Mouse (Mus musculus): Measurements from ENCODE around the gene Ucp1.
"Not testable (repeated sequence)": the region's sequence is repeated elsewhere in the genome, so short reads cannot be mapped to it uniquely, and the experiment has no call there.

Gene Ucp1

GRCm38 (mm10) chr8:83290176-83290575 lies at the start of gene Ucp1:
Gene Ucp1, plus strand, starts transcription at chr8:83290352.
- peak; percentile 24 for DNase-seq (ENCODE audit: extremely low spot score, low spot score)

GRCm38 (mm10) chr8:83244151-83244550 lies 46.0 kb upstream of the Ucp1 start:
- no peak for DNase-seq (ENCODE audit: extremely low spot score, low spot score)

GRCm38 (mm10) chr8:83250858-83251257 lies 39.3 kb upstream of the Ucp1 start:
- DNase-seq (ENCODE audit: extremely low spot score, low spot score) = no peak

- DNase-seq (ENCODE audit: extremely low spot score, low spot score) = no peak
Measured at GRCm38 (mm10) chr8:83251362-83252246, 38.5 kb upstream of the Ucp1 start.

- DNase-seq (ENCODE audit: extremely low spot score, low spot score) = no peak
Measured at GRCm38 (mm10) chr8:83252791-83253190, 37.4 kb upstream of the Ucp1 start.

- no peak for DNase-seq (ENCODE audit: extremely low spot score, low spot score)
Measured at GRCm38 (mm10) chr8:83257631-83258030, 32.5 kb upstream of the Ucp1 start.

- peak; percentile 69 for DNase-seq (ENCODE audit: extremely low spot score, low spot score)
Measured at GRCm38 (mm10) chr8:83260418-83261215, 29.5 kb upstream of the Ucp1 start.

- DNase-seq (ENCODE audit: extremely low spot score, low spot score) = no peak
Measured at GRCm38 (mm10) chr8:83271172-83271571, 19.0 kb upstream of the Ucp1 start.

- no peak for DNase-seq (ENCODE audit: extremely low spot score, low spot score)
Measured at GRCm38 (mm10) chr8:83272464-83272863, 17.7 kb upstream of the Ucp1 start.

GRCm38 (mm10) chr8:83274470-83274869 lies 15.7 kb upstream of the Ucp1 start:
- DNase-seq (ENCODE audit: extremely low spot score, low spot score) = peak; percentile 26

GRCm38 (mm10) chr8:83278431-83278830 lies 11.7 kb upstream of the Ucp1 start:
- no peak for DNase-seq (ENCODE audit: extremely low spot score, low spot score)

- DNase-seq (ENCODE audit: extremely low spot score, low spot score) = no peak
Measured at GRCm38 (mm10) chr8:83285391-83285790, 4.8 kb upstream of the Ucp1 start.

GRCm38 (mm10) chr8:83297375-83297774 lies 7.2 kb downstream of the Ucp1 start:
- no peak for DNase-seq (ENCODE audit: extremely low spot score, low spot score)

- DNase-seq (ENCODE audit: extremely low spot score, low spot score) = no peak
Measured at GRCm38 (mm10) chr8:83300135-83300534, 10.0 kb downstream of the Ucp1 start.

- DNase-seq (ENCODE audit: extremely low spot score, low spot score) = no peak
Measured at GRCm38 (mm10) chr8:83304946-83305345, 14.8 kb downstream of the Ucp1 start.

GRCm38 (mm10) chr8:83309836-83310235 lies 19.7 kb downstream of the Ucp1 start:
- no peak for DNase-seq (ENCODE audit: extremely low spot score, low spot score)

- not testable (repeated sequence) for DNase-seq (ENCODE audit: extremely low spot score, low spot score)
Measured at GRCm38 (mm10) chr8:83315084-83315483, 24.9 kb downstream of the Ucp1 start.

GRCm38 (mm10) chr8:83315691-83316090 lies 25.5 kb downstream of the Ucp1 start:
- no peak for DNase-seq (ENCODE audit: extremely low spot score, low spot score)

GRCm38 (mm10) chr8:83320543-83320942 lies 30.4 kb downstream of the Ucp1 start:
- DNase-seq (ENCODE audit: extremely low spot score, low spot score) = no peak

- no peak for DNase-seq (ENCODE audit: extremely low spot score, low spot score)
Measured at GRCm38 (mm10) chr8:83322374-83322773, 32.2 kb downstream of the Ucp1 start.

- DNase-seq (ENCODE audit: extremely low spot score, low spot score) = no peak
Measured at GRCm38 (mm10) chr8:83323056-83323455, 32.9 kb downstream of the Ucp1 start.

GRCm38 (mm10) chr8:83327889-83328288 lies 37.7 kb downstream of the Ucp1 start:
- no peak for DNase-seq (ENCODE audit: extremely low spot score, low spot score)
